Mouse (Mus musculus) CH12.LX (cell line): ENCODE measurements around the gene Smg6.

Experiments
- CTCF ChIP-seq, 2 experiments: IDR thresholded peaks in 1 of 2; conservative IDR thresholded peaks in 1 of 2; 2 replicates each; pipeline ENCODE4 v1.5.1; 2011 to 2012; ENCODE audit warnings: low read depth in 2 of 2, low read length in 2 of 2, improper control_type of control experiment in 1 of 2, inconsistent platforms in 1 of 2, mild to moderate bottlenecking in 1 of 2, moderate library complexity in 1 of 2
- ELF1 ChIP-seq: IDR thresholded peaks from 2 replicates; pipeline ENCODE4 v1.6.1; 2014; ENCODE audit warnings: low read depth, mild to moderate bottlenecking, inconsistent platforms, low read length, improper control_type of control experiment
- EP300 ChIP-seq: IDR thresholded peaks from 2 replicates; pipeline ENCODE4 v1.6.1; 2011; ENCODE audit warnings: low read length, improper control_type of control experiment
- JUN ChIP-seq: IDR thresholded peaks from 2 replicates; pipeline ENCODE4 v1.6.1; 2011; ENCODE audit warnings: low read depth, mild to moderate bottlenecking, low read length, improper control_type of control experiment, moderate library complexity; ENCODE audit not compliant: insufficient read depth
- MAFK ChIP-seq: IDR thresholded peaks from 2 replicates; pipeline ENCODE4 v1.6.1; 2011; ENCODE audit warnings: low read length, improper control_type of control experiment; ENCODE audit not compliant: insufficient replicate concordance
- MAX ChIP-seq: IDR thresholded peaks from 2 replicates; pipeline ENCODE4 v1.6.1; 2011; ENCODE audit warnings: low read length, improper control_type of control experiment
- POLR2A ChIP-seq: IDR thresholded peaks from 2 replicates; pipeline ENCODE4 v1.6.1; 2011; ENCODE audit warnings: low read depth, mild to moderate bottlenecking, improper control_type of control experiment, low read length
- RAD21 ChIP-seq: IDR thresholded peaks from 2 replicates; pipeline ENCODE4 v1.6.1; 2011; ENCODE audit warnings: low read depth, mild to moderate bottlenecking, low read length, improper control_type of control experiment, moderate library complexity
- USF1 ChIP-seq: IDR thresholded peaks from 2 replicates; pipeline ENCODE4 v1.6.1; 2014; ENCODE audit warnings: low read depth, mild to moderate bottlenecking, inconsistent platforms, low read length, improper control_type of control experiment
- ZC3H11A ChIP-seq: IDR thresholded peaks from 2 replicates; pipeline ENCODE4 v1.6.1; 2012; ENCODE audit warnings: low read depth, mild to moderate bottlenecking, inconsistent platforms, low read length, improper control_type of control experiment
- ZMIZ1 ChIP-seq: IDR thresholded peaks from 2 replicates; pipeline ENCODE4 v1.6.1; 2012; ENCODE audit warnings: low read depth, mild to moderate bottlenecking, inconsistent platforms, low read length, improper control_type of control experiment

DNA sequence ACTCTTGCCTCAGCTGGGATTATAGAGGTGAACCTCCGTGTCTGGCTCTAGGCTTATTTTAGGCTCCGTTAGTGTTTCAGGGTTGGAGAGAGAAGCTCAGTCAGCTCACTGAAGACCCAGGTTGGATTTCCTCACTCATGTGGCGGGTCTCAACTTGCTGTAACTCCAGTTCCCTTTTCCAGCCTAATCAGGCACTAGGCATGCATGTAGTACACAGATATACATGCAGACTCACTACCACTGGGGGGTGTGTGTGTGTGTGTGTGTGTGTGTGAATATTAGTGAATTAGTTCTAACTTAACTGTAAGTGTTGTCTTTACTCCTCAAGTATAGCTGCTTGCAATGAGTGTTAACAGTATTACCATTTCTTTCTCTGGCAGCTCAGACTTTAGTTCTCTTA lies 145.7 kb downstream of the Smg6 start:
- TF ChIP-seq CTCF (conservative IDR thresholded peaks at IDR 0.05 in 1 of 2, IDR thresholded peaks at IDR 0.05 in 1 of 2; ENCODE audit: low read depth in 2 of 2, low read length in 2 of 2), result no peak
- TF ChIP-seq ZC3H11A, result no peak
- TF ChIP-seq EP300, result no peak
- no peak for TF ChIP-seq USF1
- no peak for TF ChIP-seq MAX
- TF ChIP-seq ELF1, result no peak
- no peak for TF ChIP-seq RAD21
- no peak for TF ChIP-seq MAFK
- no peak for TF ChIP-seq POLR2A
- TF ChIP-seq ZMIZ1, result no peak
- no peak for TF ChIP-seq JUN
